Mouse (Mus musculus) heart, embryonic 10.5 days (tissue): ENCODE measurements at regions not wholly inside any gene's neighbourhood (a gene's known extent, or its start where the extent isn't known, plus 50 kb on each side); places are given as distances from the start of the nearest gene placed in this dataset.

ENCODE experiments used
- DNase-seq: peaks from one replicate; pipeline ENCODE4 v3.0.0-alpha.2; 2017; ENCODE audit warnings: low spot score
- H3K27ac ChIP-seq: fragments of 300-500 bp; sonication (generic); 2 replicates; pipeline ENCODE4 v1.5.1; 2016; ENCODE audit warnings: mild to moderate bottlenecking
- H3K27me3 ChIP-seq: fragments of 300-500 bp; sonication (generic); 2 replicates; pipeline ENCODE4 v1.6.1; 2016; ENCODE audit warnings: mild to moderate bottlenecking; ENCODE audit not compliant: poor library complexity, insufficient read depth, severe bottlenecking
- H3K36me3 ChIP-seq: fragments of 300-500 bp; sonication (generic); 2 replicates; pipeline ENCODE4 v1.6.1; 2016; ENCODE audit warnings: mild to moderate bottlenecking, moderate library complexity
- H3K4me1 ChIP-seq: fragments of 300-500 bp; sonication (generic); 2 replicates; pipeline ENCODE4 v1.6.1; 2016; ENCODE audit warnings: mild to moderate bottlenecking
- H3K4me3 ChIP-seq: fragments of 300-500 bp; sonication (generic); 2 replicates; pipeline ENCODE4 v1.5.1; 2016; ENCODE audit warnings: mild to moderate bottlenecking, moderate library complexity
- H3K9me3 ChIP-seq: fragments of 300-500 bp; sonication (generic); 2 replicates; pipeline ENCODE4 v1.6.1; 2016; ENCODE audit warnings: mild to moderate bottlenecking, moderate library complexity
- WGBS: fragments of 180-500 bp; shearing (Covaris S2); methylation state at CpG from one replicate; pipeline ENCODE4 v1.1.7; 2016; 5-methylcytosine and 5-hydroxymethylcytosine counted together

- no peaks in the 10 kb centered on the region for H3K9me3 ChIP-seq
- H3K36me3 ChIP-seq, result no peaks in the 10 kb centered on the region
- no peak overlapping the region for H3K4me3 ChIP-seq
- WGBS, result 51% methylated on average over 3 of the region's 3 CpGs
- no peaks in the 10 kb centered on the region for H3K4me1 ChIP-seq
- no peak for DNase-seq
- H3K27me3 ChIP-seq, result no peaks in the 10 kb centered on the region
- H3K27ac ChIP-seq, result no peak overlapping the region; the same call in 1 of the 2 replicates
These were observed 590.0 kb upstream of the Nr3c2 start for GRCm38 (mm10) chr8:76309200-76309599.

DNA sequence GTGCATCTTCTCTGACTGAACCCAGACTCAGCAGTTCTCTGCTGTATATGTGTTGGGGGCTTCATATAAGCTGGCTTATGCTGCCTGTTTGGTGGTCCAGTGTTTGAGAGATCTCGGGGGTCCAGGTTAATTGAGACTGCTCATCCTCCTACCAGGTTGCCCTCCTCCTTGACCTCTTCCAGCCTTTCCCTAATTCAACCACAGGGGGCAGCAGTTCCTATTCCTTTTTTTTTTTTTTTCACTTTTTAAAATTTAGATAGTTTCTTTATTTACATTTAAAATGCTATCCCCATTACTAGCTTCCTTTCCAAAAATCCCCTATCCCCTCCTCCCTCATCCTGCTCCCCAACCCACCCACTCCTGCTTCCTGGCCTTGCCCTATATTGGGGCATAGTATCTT lies 570.7 kb upstream of the Nr3c2 start:
- H3K36me3 ChIP-seq, result no peaks in the 10 kb centered on the region
- H3K27ac ChIP-seq, result no peak overlapping the region
- H3K4me1 ChIP-seq, result no peaks in the 10 kb centered on the region
- no peaks in the 10 kb centered on the region for H3K27me3 ChIP-seq
- WGBS, result 65% methylated on average over 1 of the region's 1 CpGs
- no peaks in the 10 kb centered on the region for H3K9me3 ChIP-seq
- H3K4me3 ChIP-seq, result no peak overlapping the region
- DNase-seq, result no peak

GRCm38 (mm10) chr8:76343072-76343471 lies 556.2 kb upstream of the Nr3c2 start:
- H3K27me3 ChIP-seq, result no peaks in the 10 kb centered on the region
- no peaks in the 10 kb centered on the region for H3K36me3 ChIP-seq
- no peaks in the 10 kb centered on the region for H3K9me3 ChIP-seq
- WGBS, result 69% methylated on average over 2 of the region's 2 CpGs
- DNase-seq, result no peak
- no peaks in the 10 kb centered on the region for H3K4me1 ChIP-seq
- no peak overlapping the region for H3K4me3 ChIP-seq
- no peak overlapping the region for H3K27ac ChIP-seq

GRCm38 (mm10) chr8:76346150-76346549 lies 553.1 kb upstream of the Nr3c2 start:
- H3K9me3 ChIP-seq, result no peaks in the 10 kb centered on the region
- H3K27me3 ChIP-seq, result no peaks in the 10 kb centered on the region
- no peak overlapping the region for H3K27ac ChIP-seq
- no peaks in the 10 kb centered on the region for H3K4me1 ChIP-seq
- no peak overlapping the region for H3K4me3 ChIP-seq
- 72% methylated on average over 4 of the region's 4 CpGs for WGBS
- H3K36me3 ChIP-seq, result no peaks in the 10 kb centered on the region
- no peak for DNase-seq

DNA sequence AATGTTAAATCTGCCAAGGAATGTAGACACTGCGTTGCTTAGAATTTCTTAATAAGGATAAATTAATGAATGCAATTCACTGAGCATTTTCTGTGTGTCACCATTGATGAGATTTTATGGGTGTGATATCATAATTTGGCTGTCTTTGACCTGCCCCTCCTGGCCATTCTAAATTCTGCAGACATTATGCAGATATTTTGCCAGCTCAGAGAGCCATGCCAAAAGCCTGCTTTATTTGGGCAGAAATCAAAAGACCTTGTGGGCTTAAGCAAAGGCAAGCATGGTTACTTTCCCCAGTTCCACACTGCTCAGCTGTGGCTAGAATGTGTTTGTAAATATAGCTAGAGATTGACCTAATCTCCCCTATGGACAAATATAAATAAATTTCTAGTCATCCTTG lies 552.4 kb upstream of the Nr3c2 start:
- H3K9me3 ChIP-seq, result no peaks in the 10 kb centered on the region
- H3K36me3 ChIP-seq, result no peaks in the 10 kb centered on the region
- no peaks in the 10 kb centered on the region for H3K27me3 ChIP-seq
- no peak for DNase-seq
- H3K4me3 ChIP-seq, result no peak overlapping the region
- H3K27ac ChIP-seq, result no peak overlapping the region
- WGBS, result 81% methylated on average over 1 of the region's 1 CpGs
- H3K4me1 ChIP-seq, result no peaks in the 10 kb centered on the region

DNA sequence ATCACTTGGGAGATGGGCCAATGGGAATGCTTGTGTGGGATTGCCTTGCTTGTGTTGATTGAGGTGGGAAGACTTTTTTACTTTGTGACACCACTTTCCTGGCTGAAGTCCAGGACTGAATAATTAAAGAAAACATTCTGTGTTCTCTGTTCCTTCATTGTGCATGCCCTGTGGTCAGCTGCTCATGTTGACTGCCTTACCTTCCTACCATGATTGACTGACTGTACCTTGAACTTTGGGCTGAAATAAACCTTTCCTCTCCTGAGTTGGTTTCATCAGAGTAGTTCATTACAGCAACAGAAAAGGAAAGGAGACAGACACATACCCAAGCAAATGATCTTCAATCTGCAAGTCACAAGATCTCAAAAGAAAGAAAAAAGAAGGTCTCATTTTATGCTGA lies 524.9 kb upstream of the Nr3c2 start:
- no peaks in the 10 kb centered on the region for H3K4me1 ChIP-seq

DNA sequence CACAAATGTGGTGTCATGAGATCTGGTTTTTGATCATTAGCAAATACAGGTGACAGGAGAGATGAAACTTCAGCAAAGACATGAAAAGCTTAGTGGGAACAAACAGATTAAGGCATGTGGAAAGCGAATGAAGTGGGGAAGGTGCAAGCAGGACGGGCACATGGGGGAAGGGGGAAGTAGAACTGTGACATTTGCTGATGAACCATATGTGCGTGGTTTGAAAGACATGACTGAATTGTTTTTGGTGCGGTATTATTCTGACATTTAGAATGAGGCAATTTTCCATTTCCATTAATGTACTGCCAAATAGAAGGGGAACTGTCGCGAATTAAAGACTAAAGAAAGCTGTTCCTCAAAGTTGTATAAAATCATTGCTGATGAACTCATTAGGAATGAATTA lies 521.5 kb upstream of the Nr3c2 start:
- Histone ChIP-seq H3K9me3 (no peaks in the 10 kb centered on the region), H3K36me3 (no peaks in the 10 kb centered on the region)
- 84% methylated on average over 6 of the region's 6 CpGs for WGBS

More for the DNA sequence above, 524.9 kb upstream of the Nr3c2 start:
- no peak for DNase-seq
- Histone ChIP-seq H3K36me3 (no peaks in the 10 kb centered on the region), H3K27ac (no peak overlapping the region), H3K4me3 (no peak overlapping the region), H3K9me3 (no peaks in the 10 kb centered on the region), H3K27me3 (no peaks in the 10 kb centered on the region)

DNA sequence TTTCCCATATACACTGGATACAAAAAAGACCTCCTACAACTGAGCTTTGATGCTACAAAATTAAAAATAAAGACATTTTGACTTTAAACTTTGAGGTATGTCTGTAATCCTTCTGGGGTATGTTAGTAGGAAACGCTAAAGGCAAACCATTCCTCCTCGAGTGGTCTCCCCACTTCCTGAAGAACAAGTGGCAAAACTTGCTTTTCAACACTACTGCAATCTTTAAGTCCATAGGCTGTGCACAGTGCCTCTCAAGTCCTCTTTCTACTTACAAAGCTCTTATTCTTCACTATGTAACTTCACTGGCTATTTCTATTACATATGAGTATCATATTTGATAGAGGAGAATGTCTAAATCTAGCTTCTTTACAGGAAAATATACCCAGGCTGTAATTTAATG lies 517.6 kb upstream of the Nr3c2 start:
- no peaks in the 10 kb centered on the region for H3K36me3 ChIP-seq
- no peak overlapping the region for H3K4me3 ChIP-seq
- WGBS, result 62% methylated on average over 2 of the region's 2 CpGs
- H3K27me3 ChIP-seq, result no peaks in the 10 kb centered on the region
- no peaks in the 10 kb centered on the region for H3K4me1 ChIP-seq
- H3K27ac ChIP-seq, result no peak overlapping the region
- no peaks in the 10 kb centered on the region for H3K9me3 ChIP-seq
- DNase-seq, result no peak

More for the DNA sequence above, 521.5 kb upstream of the Nr3c2 start:
- H3K27ac ChIP-seq, result no peak overlapping the region
- no peaks in the 10 kb centered on the region for H3K27me3 ChIP-seq
- H3K4me3 ChIP-seq, result no peak overlapping the region
- no peaks in the 10 kb centered on the region for H3K4me1 ChIP-seq
- DNase-seq, result no peak

DNA sequence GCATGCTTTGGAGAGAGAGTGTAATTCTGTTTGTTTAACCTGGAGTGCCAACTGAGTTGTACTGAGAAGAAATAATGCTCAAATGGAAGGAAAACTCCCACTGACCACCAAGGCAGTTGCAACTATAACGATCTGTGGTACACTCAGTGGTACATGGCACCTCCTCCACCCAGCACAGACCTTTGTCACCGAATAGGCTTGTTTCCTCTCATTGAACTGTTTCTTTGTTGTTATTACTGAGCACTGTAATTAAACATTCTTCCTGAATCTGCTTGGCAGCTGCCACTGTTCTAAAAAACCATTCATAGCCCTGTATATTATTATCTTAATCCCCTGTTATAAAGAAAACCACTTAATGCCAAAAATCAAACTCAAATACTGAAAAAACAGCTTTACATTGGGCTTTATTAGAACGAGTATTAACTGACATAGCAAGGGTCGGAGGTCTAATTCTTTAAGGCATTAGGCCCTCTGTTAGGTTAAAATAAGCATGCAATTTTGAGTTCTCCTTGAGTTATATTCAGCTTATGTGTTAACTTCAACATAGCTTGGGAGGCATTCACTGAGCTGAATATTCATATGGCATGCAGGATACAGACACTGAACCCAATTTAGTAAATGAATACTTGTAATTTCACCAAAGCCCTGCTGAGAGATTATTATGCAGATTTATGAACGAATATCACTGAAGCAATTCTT lies 515.5 kb upstream of the Nr3c2 start:
- Histone ChIP-seq H3K27ac (no peak overlapping the region), H3K27me3 (no peaks in the 10 kb centered on the region), H3K4me3 (no peak overlapping the region), H3K36me3 (no peaks in the 10 kb centered on the region), H3K4me1 (no peaks in the 10 kb centered on the region), H3K9me3 (no peaks in the 10 kb centered on the region)
- DNase-seq, result no peak
- 75% methylated on average over 5 of the region's 5 CpGs for WGBS

DNA sequence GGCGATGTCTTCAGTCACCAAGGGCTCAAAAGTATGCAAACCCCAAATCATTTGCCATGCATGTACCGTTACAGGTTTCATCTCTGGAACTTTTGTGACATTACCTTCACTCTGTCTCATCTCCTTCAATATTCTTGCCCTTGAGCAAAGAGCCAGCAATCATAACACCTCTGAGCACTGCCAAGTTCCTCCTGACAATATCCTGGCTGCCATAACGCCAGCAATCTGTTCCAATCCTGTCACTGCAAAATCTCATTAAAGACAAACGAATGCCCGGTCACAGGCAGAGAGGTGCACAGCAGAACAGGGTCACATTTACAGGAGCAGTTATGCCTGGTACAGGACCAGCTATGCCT lies 515.0 kb upstream of the Nr3c2 start:
- WGBS, result 79% methylated on average over 5 of the region's 5 CpGs
- DNase-seq, result no peak
- H3K36me3 ChIP-seq, result no peaks in the 10 kb centered on the region
- no peak overlapping the region for H3K4me3 ChIP-seq
- H3K4me1 ChIP-seq, result no peaks in the 10 kb centered on the region
- no peaks in the 10 kb centered on the region for H3K9me3 ChIP-seq
- no peaks in the 10 kb centered on the region for H3K27me3 ChIP-seq
- H3K27ac ChIP-seq, result no peak overlapping the region

DNA sequence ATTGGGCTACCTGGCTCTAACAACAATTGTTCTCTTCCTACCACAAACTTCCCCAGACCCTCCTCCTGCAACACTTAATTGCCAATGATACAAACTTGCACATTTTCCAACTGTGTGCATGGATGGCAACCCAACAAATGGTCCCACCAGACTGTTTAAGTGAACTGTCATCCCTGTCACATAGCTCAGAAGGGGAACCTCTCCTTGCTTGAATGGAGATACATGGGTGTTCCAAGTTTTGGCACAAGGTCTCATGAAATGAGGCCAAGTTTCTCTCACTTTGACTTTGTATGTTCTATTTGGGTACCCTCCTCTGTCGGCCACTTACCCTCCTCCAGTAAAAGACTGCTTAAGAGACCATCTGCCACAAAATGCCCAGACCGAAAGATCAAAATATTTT lies 507.2 kb upstream of the Nr3c2 start:
- H3K27me3 ChIP-seq, result no peaks in the 10 kb centered on the region
- no peak overlapping the region for H3K4me3 ChIP-seq
- 83% methylated on average over 2 of the region's 2 CpGs for WGBS
- H3K4me1 ChIP-seq, result no peaks in the 10 kb centered on the region
- H3K27ac ChIP-seq, result no peak overlapping the region
- peak; percentile 72 for DNase-seq
- H3K36me3 ChIP-seq, result no peaks in the 10 kb centered on the region
- H3K9me3 ChIP-seq, result no peaks in the 10 kb centered on the region

DNA sequence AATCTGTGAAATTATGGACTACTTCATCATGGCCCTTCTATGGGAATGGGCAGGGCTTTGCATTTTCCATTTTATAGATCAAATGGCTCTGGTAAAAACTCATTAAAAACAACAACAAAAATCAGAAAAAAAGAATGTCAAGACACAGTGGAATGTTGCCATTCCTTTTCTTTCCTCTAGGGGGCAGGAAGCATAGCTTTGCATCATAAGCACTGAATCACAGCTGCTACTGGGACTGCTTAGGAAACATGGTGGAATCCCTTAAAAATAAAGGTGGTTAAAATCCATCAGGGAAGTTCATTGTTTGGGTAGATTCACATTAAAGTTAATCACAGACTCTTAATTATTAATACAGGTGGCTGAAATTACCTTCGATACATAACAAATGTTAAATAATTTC lies 476.8 kb upstream of the Nr3c2 start:
- Histone ChIP-seq H3K4me3 (no peak overlapping the region), H3K27me3 (no peaks in the 10 kb centered on the region), H3K36me3 (no peaks in the 10 kb centered on the region), H3K4me1 (no peaks in the 10 kb centered on the region), H3K9me3 (no peaks in the 10 kb centered on the region), H3K27ac (no peak overlapping the region)
- 94% methylated on average over 1 of the region's 1 CpGs for WGBS
- no peak for DNase-seq

GRCm38 (mm10) chr8:76422861-76423532 lies 476.2 kb upstream of the Nr3c2 start:
- no peak for DNase-seq
- WGBS, result 80% methylated on average over 7 of the region's 7 CpGs
- Histone ChIP-seq H3K4me3 (no peak overlapping the region), H3K27me3 (no peaks in the 10 kb centered on the region), H3K9me3 (no peaks in the 10 kb centered on the region), H3K36me3 (no peaks in the 10 kb centered on the region), H3K4me1 (no peaks in the 10 kb centered on the region), H3K27ac (no peak overlapping the region)

DNA sequence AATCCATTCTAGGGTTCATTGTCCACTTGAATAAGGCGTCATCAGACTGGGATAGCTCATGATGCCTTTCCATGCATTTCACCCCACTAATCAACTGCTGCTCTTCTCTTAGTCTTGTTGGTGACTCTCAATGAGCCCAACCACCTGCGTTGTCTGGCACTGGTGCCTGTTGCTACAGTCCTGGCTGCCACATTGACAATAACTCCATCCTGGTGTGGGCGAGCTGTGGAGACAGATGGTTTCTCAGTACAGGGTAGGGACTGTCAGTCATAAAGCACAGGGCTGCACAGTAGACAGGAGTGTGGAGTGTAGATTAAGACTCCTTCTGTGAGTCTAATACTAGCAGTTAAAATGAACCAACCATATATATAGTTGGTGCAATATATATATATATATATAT lies 469.4 kb upstream of the Nr3c2 start:
- Histone ChIP-seq H3K4me1 (no peaks in the 10 kb centered on the region), H3K9me3 (no peaks in the 10 kb centered on the region), H3K27me3 (no peaks in the 10 kb centered on the region), H3K27ac (no peak overlapping the region), H3K4me3 (no peak overlapping the region), H3K36me3 (no peaks in the 10 kb centered on the region)
- 75% methylated on average over 3 of the region's 3 CpGs for WGBS
- no peak for DNase-seq
